Mouse (Mus musculus) mouse trophoblast stem cell (cell line): ENCODE results near the gene Selplg.

Source experiments
- in situ Hi-C, 2 experiments: fragments of 300-500 bp; cut with MseI, MboI; formaldehyde crosslinking; loops; 2 replicates in 1 of 2; 3 replicates in 1 of 2; pipeline ENCODE4 v1.15.1; 2025

Gene Selplg

GRCm38 (mm10) chr5:113826619-113827018 is 5.8 kb downstream of the Selplg start:
- in situ Hi-C loops, result no loop called here

- in situ Hi-C loops, result no loop called here
Observed at GRCm38 (mm10) chr5:113825558-113825957, 6.9 kb downstream of the Selplg start.

GRCm38 (mm10) chr5:113824228-113824627 is 8.2 kb downstream of the Selplg start:
- in situ Hi-C loops, result no loop called here

- in situ Hi-C loops, result no loop called here
Observed at GRCm38 (mm10) chr5:113818572-113818971, 13.9 kb downstream of the Selplg start.

- in situ Hi-C loops, result no loop called here
Observed at GRCm38 (mm10) chr5:113815638-113816152, 16.7 kb downstream of the Selplg start.

GRCm38 (mm10) chr5:113815041-113815389 is 17.4 kb downstream of the Selplg start:
- in situ Hi-C loops, result no loop called here

GRCm38 (mm10) chr5:113814111-113815040 is 18.1 kb downstream of the Selplg start:
- in situ Hi-C loops, result loop anchor here in 1 of 2 experiments (5.0 kb wide), 1 partner anchor 37 kb away; no protein-coding TSS in a partner anchor

GRCm38 (mm10) chr5:113813608-113814007 is 18.8 kb downstream of the Selplg start:
- in situ Hi-C loops, result loop anchor here in 1 of 2 experiments (5.0 kb wide), 1 partner anchor 36 kb away; no protein-coding TSS in a partner anchor

- in situ Hi-C loops, result loop anchor here in 1 of 2 experiments (5.0 kb wide), 1 partner anchor 35 kb away; no protein-coding TSS in a partner anchor
Observed at GRCm38 (mm10) chr5:113812638-113813037, 19.8 kb downstream of the Selplg start.

GRCm38 (mm10) chr5:113811824-113812420 is 20.5 kb downstream of the Selplg start:
- in situ Hi-C loops, result loop anchor here in 1 of 2 experiments (5.0 kb wide), 1 partner anchor 35 kb away; no protein-coding TSS in a partner anchor

- in situ Hi-C loops, result loop anchor here in 1 of 2 experiments (5.0 kb wide), 1 partner anchor 33 kb away; no protein-coding TSS in a partner anchor
Observed at GRCm38 (mm10) chr5:113810111-113810510, 22.3 kb downstream of the Selplg start.

GRCm38 (mm10) chr5:113808177-113808576 is 24.3 kb downstream of the Selplg start:
- in situ Hi-C loops, result loop anchor here in 1 of 2 experiments (5.0 kb wide), 1 partner anchor 36 kb away; the partner anchor contains the start of genes Iscu and Sart3

- in situ Hi-C loops, result loop anchor here in 1 of 2 experiments (5.0 kb wide), 1 partner anchor 35 kb away; the partner anchor contains the start of genes Iscu and Sart3
Observed at GRCm38 (mm10) chr5:113807712-113808111, 24.7 kb downstream of the Selplg start.

- in situ Hi-C loops, result loop anchor here in 1 of 2 experiments (5.0 kb wide), 1 partner anchor 34 kb away; the partner anchor contains the start of genes Iscu and Sart3
Observed at GRCm38 (mm10) chr5:113806414-113806813, 26.0 kb downstream of the Selplg start.

- in situ Hi-C loops, result loop anchor here in 1 of 2 experiments (5.0 kb wide), 1 partner anchor 33 kb away; the partner anchor contains the start of genes Iscu and Sart3
Observed at GRCm38 (mm10) chr5:113805301-113805700, 27.1 kb downstream of the Selplg start.

GRCm38 (mm10) chr5:113804395-113804966 is 28.0 kb downstream of the Selplg start:
- in situ Hi-C loops, result no loop called here

- in situ Hi-C loops, result no loop called here
Observed at GRCm38 (mm10) chr5:113800280-113800679, 32.2 kb downstream of the Selplg start, which contains the start of gene Tmem119. TSS of gene Tmem119 (minus strand) at chr5:113800516.

GRCm38 (mm10) chr5:113799691-113800090 is 32.8 kb downstream of the Selplg start:
- in situ Hi-C loops, result no loop called here

- in situ Hi-C loops, result no loop called here
Observed at GRCm38 (mm10) chr5:113798525-113798924, 33.9 kb downstream of the Selplg start.

- in situ Hi-C loops, result no loop called here
Observed at GRCm38 (mm10) chr5:113797149-113797882, 35.1 kb downstream of the Selplg start.
